Mouse (Mus musculus) bone marrow macrophage, adult 2 months (primary cell): Measurements from ENCODE around the gene Gtf2h4.

Experiments used
- CTCF ChIP-seq: IDR thresholded peaks from 2 replicates; pipeline ENCODE4 v1.5.1; 2012; ENCODE audit warnings: low read depth, mild to moderate bottlenecking, low read length, moderate library complexity
- POLR2A ChIP-seq: IDR thresholded peaks from 2 replicates; pipeline ENCODE4 v1.6.1; 2012; ENCODE audit warnings: mild to moderate bottlenecking, low read depth, low read length, borderline replicate concordance

- no peak for TF ChIP-seq CTCF
- no peak for TF ChIP-seq POLR2A
These were observed 24.1 kb downstream of the Gtf2h4 start for GRCm38 (mm10) chr17:35649429-35649828.
